Mouse (Mus musculus) urinary bladder, postnatal 36 days (tissue): ENCODE measurements around the gene Gm20388.

Source experiments
- DNase-seq, 2 experiments: peaks; one replicate each; pipeline ENCODE4 v3.0.0; 2022; ENCODE audit warnings: low spot score in 2 of 2, mixed read lengths in 1 of 2

The Gm20388 gene

DNA sequence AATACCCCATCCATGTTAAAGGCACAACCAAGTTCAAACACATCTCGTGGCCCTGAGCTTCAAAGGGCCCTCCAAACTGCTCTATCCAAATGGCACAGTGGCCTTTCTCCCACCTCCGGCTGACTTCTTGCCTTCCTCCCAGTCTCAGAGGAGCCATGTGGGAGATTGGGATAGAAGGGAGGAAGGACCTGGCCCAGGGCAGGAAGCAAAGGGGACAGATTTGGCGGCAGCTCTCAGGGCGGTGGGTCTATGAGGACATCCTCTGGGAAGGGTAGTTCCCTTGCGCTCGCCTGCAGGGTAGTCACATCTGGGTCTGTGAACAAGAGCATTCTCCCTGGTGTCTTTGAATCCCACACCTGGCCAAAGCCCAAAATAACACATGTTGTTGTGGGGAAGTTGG, 2786.9 kb downstream of the Gm20388 start:
- no peak for DNase-seq

GRCm38 (mm10) chr8:122698254-122698768, 2787.7 kb downstream of the Gm20388 start:
- DNase-seq = no peak

GRCm38 (mm10) chr8:122699005-122699492, 2788.4 kb downstream of the Gm20388 start, which contains the start of gene Cbfa2t3:
TSS of gene Cbfa2t3 (minus strand) at chr8:122699109.
- no peak for DNase-seq

GRCm38 (mm10) chr8:122700628-122701027, 2790.0 kb downstream of the Gm20388 start:
- DNase-seq = no peak

DNA sequence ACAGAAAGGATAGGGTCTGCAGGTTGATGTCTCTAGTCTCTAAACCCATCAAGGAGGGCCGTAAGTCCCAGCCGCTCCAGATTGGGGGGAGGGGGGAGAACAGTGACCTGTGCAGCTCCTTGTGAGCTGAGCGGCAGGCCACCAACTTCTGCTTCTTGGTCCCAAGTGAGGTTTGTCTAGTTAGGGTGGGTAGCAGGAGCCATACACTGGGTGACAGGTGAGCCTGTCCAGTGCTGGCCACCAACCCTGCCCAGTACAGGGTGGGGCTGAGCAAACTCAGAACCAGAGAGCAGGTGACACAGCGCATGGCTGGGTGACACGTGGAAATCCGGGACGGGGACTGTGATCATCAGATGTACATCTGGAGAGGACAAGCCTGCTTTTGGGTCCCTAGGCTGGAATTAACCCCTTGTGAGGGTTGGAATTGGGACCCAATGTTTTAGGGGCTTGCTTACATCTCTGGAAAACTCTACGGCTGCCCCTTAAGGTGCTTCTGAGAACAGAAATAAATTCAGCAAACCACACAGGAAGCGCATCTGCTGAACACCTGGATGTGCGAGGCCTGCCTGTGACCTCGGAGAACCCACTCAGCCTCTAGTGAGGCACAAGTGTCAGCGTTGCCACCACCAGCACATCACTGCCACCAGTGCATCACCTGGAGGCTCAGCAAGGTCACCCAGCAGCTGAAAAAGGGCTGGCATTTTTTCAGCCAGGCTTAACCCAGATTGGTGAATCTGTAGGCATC, 2791.0 kb downstream of the Gm20388 start:
- no peak for DNase-seq

- no peak for DNase-seq
Observed at GRCm38 (mm10) chr8:122702301-122702941, 2791.8 kb downstream of the Gm20388 start.

GRCm38 (mm10) chr8:122702957-122703356, 2792.3 kb downstream of the Gm20388 start:
- DNase-seq = no peak

- no peak for DNase-seq
Observed at GRCm38 (mm10) chr8:122704612-122705011, 2794.0 kb downstream of the Gm20388 start.

DNA sequence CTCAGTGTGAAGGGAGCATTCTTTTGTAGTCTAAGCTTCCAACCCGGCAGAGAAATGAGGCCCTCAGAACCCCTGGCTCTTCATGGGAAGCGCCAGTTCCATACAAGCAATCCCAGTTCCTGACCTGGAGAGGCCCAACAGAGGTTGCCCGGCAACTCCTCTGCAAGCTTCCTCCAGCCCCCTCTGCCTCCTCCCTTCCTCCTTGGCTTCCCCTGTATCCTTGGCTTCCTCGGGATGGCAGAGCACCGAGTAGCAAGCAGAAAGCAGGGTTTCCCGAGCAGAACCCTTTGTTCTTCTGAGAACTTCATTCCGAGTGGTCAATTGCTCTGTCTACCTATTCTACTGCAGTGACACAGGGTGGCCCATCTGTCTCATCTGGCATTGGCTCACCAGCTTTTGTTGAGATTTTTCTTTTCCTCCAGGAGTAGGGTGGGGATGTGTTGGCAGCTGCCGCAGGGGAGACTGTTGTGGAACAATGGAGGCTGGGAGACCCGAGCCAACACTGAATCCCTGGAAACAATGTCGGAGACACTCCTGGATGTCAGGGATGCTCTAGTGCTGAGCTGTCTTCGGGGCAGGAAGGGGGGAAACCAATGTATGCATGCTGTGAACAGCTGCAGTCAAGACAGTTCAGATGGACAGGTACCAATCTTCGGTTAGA, 2795.4 kb downstream of the Gm20388 start:
- DNase-seq = no peak

- DNase-seq = no peak
Observed at GRCm38 (mm10) chr8:122707184-122707583, 2796.5 kb downstream of the Gm20388 start.

- DNase-seq = no peak
Observed at GRCm38 (mm10) chr8:122709340-122710111, 2798.9 kb downstream of the Gm20388 start.

DNA sequence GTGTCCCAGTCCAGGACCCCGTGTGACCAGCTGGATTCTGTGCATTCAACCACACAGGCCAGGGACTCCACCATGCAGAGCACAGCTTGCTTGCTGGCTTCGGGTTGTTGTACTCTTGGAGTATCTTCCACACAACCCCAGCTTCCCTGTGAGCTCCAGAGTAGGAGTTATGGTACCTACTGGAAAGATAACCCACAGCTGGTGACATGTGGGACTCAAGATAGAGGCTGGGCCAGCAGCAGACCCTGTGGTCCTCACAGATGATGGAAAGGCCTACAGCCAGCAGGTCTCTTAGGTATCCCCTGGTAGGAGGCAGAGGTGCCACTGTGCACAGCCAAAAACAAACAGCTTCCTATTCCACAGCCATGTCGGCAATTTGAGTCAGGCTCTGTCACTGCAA, 2800.8 kb downstream of the Gm20388 start:
- no peak for DNase-seq

DNA sequence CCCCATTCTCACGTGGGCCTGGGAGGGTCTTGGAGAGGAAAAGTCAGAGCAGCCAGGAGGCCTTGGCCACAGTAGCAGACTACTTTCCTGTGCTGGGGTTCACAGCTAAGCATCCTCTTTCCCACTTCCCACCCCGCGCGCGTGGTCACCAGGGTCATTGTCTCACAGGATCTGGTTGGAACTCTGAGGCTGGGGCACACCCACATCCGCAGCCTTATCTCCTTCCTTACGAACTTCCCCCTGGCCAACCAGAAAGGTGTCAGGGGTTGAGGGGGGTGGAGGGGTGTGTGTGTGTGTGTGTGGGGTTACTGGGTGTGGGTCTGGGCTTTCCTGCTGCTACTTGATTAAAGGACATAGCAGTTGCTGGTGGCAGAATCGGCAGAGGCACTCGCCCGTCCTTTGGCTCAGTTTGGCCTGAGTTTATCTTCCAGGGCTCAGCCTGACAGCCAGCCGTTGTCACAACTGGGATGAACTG, 2801.3 kb downstream of the Gm20388 start:
- DNase-seq = peak in 1 of 2 experiments; percentile 31

- DNase-seq = no peak
Observed at GRCm38 (mm10) chr8:122712411-122713156, 2801.9 kb downstream of the Gm20388 start.

- no peak for DNase-seq
Observed at GRCm38 (mm10) chr8:122713157-122713518, 2802.5 kb downstream of the Gm20388 start.

DNA sequence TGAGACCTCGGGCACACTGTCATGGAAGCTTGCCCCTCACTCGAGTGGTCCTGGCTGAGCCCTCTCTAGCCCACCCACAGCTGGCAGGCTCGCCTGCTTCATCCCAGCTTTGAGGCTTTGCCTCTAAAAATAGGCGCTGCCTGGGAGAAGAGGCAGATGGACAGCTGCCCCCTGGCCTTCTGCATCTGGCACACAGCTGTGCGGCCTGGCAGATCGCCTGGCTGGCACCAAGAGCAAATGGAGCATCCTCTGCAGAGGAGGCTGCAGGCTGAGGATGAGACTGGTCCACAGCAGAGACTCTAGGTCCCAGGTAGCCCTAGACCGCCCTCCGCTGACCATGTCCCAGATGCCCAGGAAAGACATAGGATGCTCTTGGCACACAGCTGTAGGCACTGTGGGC, 2805.9 kb downstream of the Gm20388 start:
- no peak for DNase-seq

DNA sequence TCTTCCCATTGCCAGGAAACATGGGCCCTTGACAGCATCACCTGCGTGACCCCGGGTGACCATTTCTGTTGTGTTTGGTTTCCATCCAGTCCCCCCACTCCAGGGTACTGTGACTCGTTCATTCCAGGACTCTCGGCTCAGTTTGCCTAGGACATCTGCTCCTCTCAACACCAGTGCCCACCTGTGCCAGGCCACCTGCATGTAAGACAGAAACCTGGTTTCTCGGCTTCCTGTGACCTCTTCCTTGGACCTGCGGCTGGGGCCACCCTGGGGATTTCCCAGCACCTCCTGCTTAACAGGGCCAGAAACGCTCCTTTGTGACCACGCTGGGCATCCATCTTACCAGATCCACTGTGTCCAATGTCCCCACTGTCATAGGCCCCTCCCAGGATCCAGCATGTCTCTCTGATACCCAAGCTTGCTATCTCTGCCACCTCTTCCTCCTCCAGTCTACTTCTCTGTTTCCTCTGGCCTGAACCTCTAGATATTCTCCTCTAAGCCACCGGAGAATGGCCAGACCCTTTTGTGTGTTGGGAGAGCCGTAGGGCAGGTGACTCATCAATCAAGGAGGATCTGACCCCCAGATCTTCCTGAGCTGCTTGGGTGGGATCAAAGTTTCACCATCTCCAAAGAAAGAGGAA, 2807.3 kb downstream of the Gm20388 start:
- DNase-seq = no peak

DNA sequence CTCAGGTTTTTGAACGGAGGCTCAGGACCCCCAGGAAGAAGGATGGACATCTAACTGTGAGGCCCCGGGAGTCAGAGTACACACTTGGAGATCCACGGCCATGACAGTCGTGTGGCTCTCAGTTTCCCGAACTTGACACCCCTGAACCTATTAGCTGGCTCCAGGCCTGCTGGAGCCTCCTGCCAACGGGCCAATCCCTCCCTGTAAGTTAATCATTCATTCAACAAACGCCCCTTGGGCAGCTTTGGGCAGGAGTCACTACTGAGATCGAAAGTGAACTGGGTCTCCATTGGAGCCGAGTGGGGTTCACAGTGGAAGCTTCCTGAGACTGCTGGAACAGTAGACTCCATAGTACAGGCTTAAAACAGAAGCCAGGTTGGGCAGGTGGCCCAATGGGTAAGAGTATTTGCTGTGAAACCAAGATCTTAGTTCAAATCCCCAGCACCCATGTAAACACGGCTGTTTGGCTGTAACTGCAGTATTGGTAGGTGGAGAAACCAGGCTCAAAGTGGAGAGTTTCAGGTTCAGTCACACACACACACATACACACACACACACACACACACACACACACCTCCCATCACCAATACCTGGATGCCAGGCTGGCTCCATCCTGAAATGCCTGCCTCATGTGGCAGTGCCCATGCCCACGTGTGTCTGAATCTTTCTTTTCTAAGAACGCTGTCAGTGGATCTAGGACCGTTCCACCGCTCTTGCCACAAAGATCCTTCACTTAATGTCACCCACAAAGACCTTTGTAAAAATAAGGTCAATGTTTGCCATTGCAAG, 2808.3 kb downstream of the Gm20388 start:
- no peak for DNase-seq

DNA sequence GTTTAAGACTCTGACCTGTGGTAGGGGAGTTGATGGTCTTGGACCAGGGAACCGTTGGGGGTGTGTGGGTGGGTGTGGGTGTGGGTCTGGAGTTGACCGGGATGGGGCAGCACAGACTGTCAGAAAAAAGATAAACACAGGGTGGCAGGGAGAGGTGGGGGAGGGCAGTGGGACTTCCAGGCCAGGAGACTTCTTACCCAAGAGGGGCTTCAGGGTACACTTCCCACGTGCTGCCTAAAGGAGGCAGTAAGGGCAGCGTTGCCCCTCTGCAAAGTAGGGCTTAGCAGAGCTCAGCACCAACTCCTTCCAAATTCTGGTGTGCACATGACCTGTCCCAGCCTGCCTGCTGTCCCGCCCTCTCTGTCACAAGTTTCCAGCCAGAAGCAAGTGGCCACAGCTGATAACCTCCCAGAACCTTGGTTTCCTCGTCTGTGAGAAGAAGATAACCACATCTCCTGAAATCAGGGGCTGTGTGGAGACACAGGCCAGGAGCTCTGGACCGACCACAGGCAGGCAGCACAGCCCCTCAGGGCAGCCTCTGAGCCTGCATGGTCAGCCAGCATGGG, 2808.9 kb downstream of the Gm20388 start:
- DNase-seq = no peak
